Comparison of ENCODE assay signal across 12 mouse cellular contexts in genomic region chr5:139370336-139370735, GRCm38 (mm10). TPM values are rescaled to one million over a fixed set of nuclear protein-coding genes. Genes with fewer than 3 reads are reported as not detected.
A peak's percentile ranks its signal among the peaks of the same experiment; 100 is the strongest.
DNase-seq lines count a peak whose midpoint lies in the region; ATAC-seq and TF ChIP-seq lines count a peak whose summit lies in the region.
"Had no signal": no experiment of that assay in that cellular context is flagged by ENCODE, and none has a peak within 500 bp of the region (broad histone marks: within the 10 kb centered on the region; RNA-seq: fewer than 3 reads in every experiment).

No protein-coding gene starts in this region.

- no peak overlapping the region for H3K4me3 ChIP-seq in hindbrain, embryonic 15.5 days
- H3K4me3 ChIP-seq in hindbrain, postnatal 0 days (ENCODE audit: low read length) = no peak overlapping the region
- no peak overlapping the region for H3K4me3 ChIP-seq in neural tube, embryonic 12.5 days
- H3K4me3 ChIP-seq in limb, embryonic 13.5 days = peak overlapping the region; percentile 71; the same call in 1 of the 2 replicates
- no peak overlapping the region for H3K4me3 ChIP-seq in stomach, embryonic 16.5 days (replicated peaks; ENCODE audit: low read length)

- no peak for TF ChIP-seq CTCF in hindbrain, postnatal 0 days (IDR thresholded peaks at IDR 0.05; ENCODE audit: low read depth)

- DNase-seq in hindbrain, postnatal 0 days (ENCODE audit: low spot score) = no peak
- DNase-seq in neural tube, embryonic 10.5 days (ENCODE audit: extremely low spot score, low spot score) = no peak
- DNase-seq in adrenal gland, postnatal 10 days = no peak
- DNase-seq: cerebellum, adult 11 months; gastrocnemius, postnatal 25 days; kidney, postnatal 25 days had no signal

- no peak for ATAC-seq in hindbrain, embryonic 15.5 days (ENCODE audit: low FRiP score, low read depth)
- no peak for ATAC-seq in hindbrain, postnatal 0 days
- no peak for ATAC-seq in neural tube, embryonic 12.5 days (ENCODE audit: low FRiP score, low read depth)
- no peak for ATAC-seq in limb, embryonic 13.5 days (ENCODE audit: low FRiP score, low read depth)
- ATAC-seq in stomach, embryonic 16.5 days (ENCODE audit: insufficient read depth, low FRiP score) = no peak

- H3K27me3 ChIP-seq in hindbrain, embryonic 15.5 days = no peaks in the 10 kb centered on the region
- H3K27me3 ChIP-seq in hindbrain, postnatal 0 days (ENCODE audit: insufficient read depth, low read length) = no peaks in the 10 kb centered on the region
- no peaks in the 10 kb centered on the region for H3K27me3 ChIP-seq in neural tube, embryonic 12.5 days (replicated peaks)
- H3K27me3 ChIP-seq in limb, embryonic 13.5 days = no peaks in the 10 kb centered on the region
- no peaks in the 10 kb centered on the region for H3K27me3 ChIP-seq in stomach, embryonic 16.5 days (ENCODE audit: control insufficient read depth, insufficient read depth, low read length)
- H3K27me3 ChIP-seq: lung, embryonic 15.5 days had no signal

- 93% methylated on average over 6 of the region's 6 CpGs for WGBS in hindbrain, embryonic 15.5 days
- 86% methylated on average over 6 of the region's 6 CpGs for WGBS in hindbrain, postnatal 0 days
- 90% methylated on average over 6 of the region's 6 CpGs for WGBS in neural tube, embryonic 12.5 days
- 82% methylated on average over 6 of the region's 6 CpGs for WGBS in limb, embryonic 13.5 days
- WGBS in stomach, embryonic 16.5 days = 88% methylated on average over 6 of the region's 6 CpGs

- peaks cover 32% of the 10 kb centered on the region for H3K4me1 ChIP-seq in hindbrain, embryonic 15.5 days (replicated peaks)
- H3K4me1 ChIP-seq in hindbrain, postnatal 0 days (ENCODE audit: insufficient read depth, low read length) = peaks cover 16% of the 10 kb centered on the region
- peaks cover 22% of the 10 kb centered on the region for H3K4me1 ChIP-seq in neural tube, embryonic 12.5 days
- H3K4me1 ChIP-seq in limb, embryonic 13.5 days = peaks cover 26% of the 10 kb centered on the region
- H3K4me1 ChIP-seq in stomach, embryonic 16.5 days (ENCODE audit: control insufficient read depth, insufficient read depth, low read length) = peaks cover 16% of the 10 kb centered on the region

- no peaks in the 10 kb centered on the region for H3K36me3 ChIP-seq in hindbrain, embryonic 15.5 days
- no peaks in the 10 kb centered on the region for H3K36me3 ChIP-seq in hindbrain, postnatal 0 days (ENCODE audit: insufficient read depth, low read length)
- H3K36me3 ChIP-seq in neural tube, embryonic 12.5 days = no peaks in the 10 kb centered on the region
- no peaks in the 10 kb centered on the region for H3K36me3 ChIP-seq in limb, embryonic 13.5 days
- no peaks in the 10 kb centered on the region for H3K36me3 ChIP-seq in stomach, embryonic 16.5 days (ENCODE audit: control insufficient read depth, insufficient read depth, low read length)
- H3K36me3 ChIP-seq: lung, embryonic 15.5 days had no signal

- H3K4me2 ChIP-seq in hindbrain, embryonic 15.5 days = peak overlapping the region; percentile 15; the same call in 1 of the 2 replicates
- no peak overlapping the region; the same call in 1 of the 2 replicates for H3K4me2 ChIP-seq in hindbrain, postnatal 0 days (ENCODE audit: low read depth, low read length)
- H3K4me2 ChIP-seq in neural tube, embryonic 12.5 days (replicated peaks) = 0 out of 2 replicates have a peak overlapping the region, but pooled peaks have one; percentile 68
- H3K4me2 ChIP-seq in limb, embryonic 13.5 days (replicated peaks) = peak overlapping the region; percentile 78; the same call in 1 of the 2 replicates
- no peak overlapping the region for H3K4me2 ChIP-seq in stomach, embryonic 16.5 days (ENCODE audit: low read depth, low read length)

- no peak overlapping the region for H3K9ac ChIP-seq in hindbrain, embryonic 15.5 days
- no peak overlapping the region for H3K9ac ChIP-seq in hindbrain, postnatal 0 days (replicated peaks; ENCODE audit: low read length)
- no peak overlapping the region for H3K9ac ChIP-seq in neural tube, embryonic 12.5 days
- peak overlapping the region; percentile 94 for H3K9ac ChIP-seq in limb, embryonic 13.5 days
- peak overlapping the region; percentile 26; the same call in 1 of the 2 replicates for H3K9ac ChIP-seq in stomach, embryonic 16.5 days (ENCODE audit: low read length)

- no peaks in the 10 kb centered on the region for H3K9me3 ChIP-seq in hindbrain, embryonic 15.5 days
- H3K9me3 ChIP-seq in hindbrain, postnatal 0 days (ENCODE audit: low read length) = no peaks in the 10 kb centered on the region
- no peaks in the 10 kb centered on the region for H3K9me3 ChIP-seq in neural tube, embryonic 12.5 days
- H3K9me3 ChIP-seq in limb, embryonic 13.5 days = no peaks in the 10 kb centered on the region
- no peaks in the 10 kb centered on the region for H3K9me3 ChIP-seq in stomach, embryonic 16.5 days (replicated peaks; ENCODE audit: control insufficient read depth, low read length)
- H3K9me3 ChIP-seq: lung, embryonic 15.5 days had no signal

- no peak overlapping the region for H3K27ac ChIP-seq in hindbrain, embryonic 15.5 days (replicated peaks)
- H3K27ac ChIP-seq in hindbrain, postnatal 0 days = no peak overlapping the region
- no peak overlapping the region for H3K27ac ChIP-seq in neural tube, embryonic 12.5 days
- H3K27ac ChIP-seq in limb, embryonic 13.5 days = no peak overlapping the region
- no peak overlapping the region for H3K27ac ChIP-seq in stomach, embryonic 16.5 days (ENCODE audit: low read length)
- H3K27ac ChIP-seq: lung, embryonic 15.5 days had no signal

RNA-seq across cellular contexts. Expression of gene Gpr146, which starts 7.2 kb away (rescaled TPM):
- polyA plus RNA-seq in hindbrain, embryonic 15.5 days (2015; fragmentation: Nextera tagmentation; extraction: Ambion mirVana) = 2.6 and 2.9 TPM in 2 replicates
- total RNA-seq in hindbrain, postnatal 0 days (2014; rRNA removed) = 8.1 and 10.1 TPM in 2 replicates
- 3.7 and 4.4 TPM in 2 replicates for polyA plus RNA-seq in hindbrain, postnatal 0 days (2015; fragmentation: Nextera tagmentation; extraction: Ambion mirVana)
- 1.9 and 2.3 TPM in 2 replicates for polyA plus RNA-seq in neural tube, embryonic 12.5 days (2016; fragmentation: Nextera tagmentation; extraction: Ambion mirVana)
- polyA plus RNA-seq in limb, embryonic 13.5 days (2015; fragmentation: Nextera tagmentation; extraction: Ambion mirVana) = 1.4 and 1.9 TPM in 2 replicates
- 3.1 and 4.2 TPM in 2 replicates for polyA plus RNA-seq in stomach, embryonic 16.5 days (2015; fragmentation: Nextera tagmentation; extraction: Ambion mirVana)
- total RNA-seq in adrenal gland, postnatal 10 days (2021) = 10 to 100 TPM; 12.0 to 13.2 TPM

RNA-seq across cellular contexts. Expression of gene Cyp2w1, which starts 17.9 kb away (rescaled TPM):
- not detected in 2 replicates for polyA plus RNA-seq in hindbrain, embryonic 15.5 days (2015; fragmentation: Nextera tagmentation; extraction: Ambion mirVana)
- not detected in 2 replicates for total RNA-seq in hindbrain, postnatal 0 days (2014; rRNA removed)
- not detected in 2 replicates for polyA plus RNA-seq in hindbrain, postnatal 0 days (2015; fragmentation: Nextera tagmentation; extraction: Ambion mirVana)
- 0.13 TPM in 1 of 2 replicates, not detected in the other for polyA plus RNA-seq in neural tube, embryonic 12.5 days (2016; fragmentation: Nextera tagmentation; extraction: Ambion mirVana)
- polyA plus RNA-seq in limb, embryonic 13.5 days (2015; fragmentation: Nextera tagmentation; extraction: Ambion mirVana) = 2.8 and 4.5 TPM in 2 replicates
- polyA plus RNA-seq in stomach, embryonic 16.5 days (2015; fragmentation: Nextera tagmentation; extraction: Ambion mirVana) = 11.4 and 11.5 TPM in 2 replicates
- not detected for total RNA-seq in adrenal gland, postnatal 10 days (2021)
- total RNA-seq: gastrocnemius, postnatal 25 days; neutrophil, adult 5-6 weeks had no signal
- polyA plus RNA-seq: lung, embryonic 15.5 days had no signal

RNA-seq across cellular contexts. Expression of gene Cox19, which starts 19.1 kb away (rescaled TPM):
- 91.9 and 98.8 TPM in 2 replicates for polyA plus RNA-seq in hindbrain, embryonic 15.5 days (2015; fragmentation: Nextera tagmentation; extraction: Ambion mirVana)
- total RNA-seq in hindbrain, postnatal 0 days (2014; rRNA removed) = 93.7 and 106 TPM in 2 replicates
- 86.3 and 91.0 TPM in 2 replicates for polyA plus RNA-seq in hindbrain, postnatal 0 days (2015; fragmentation: Nextera tagmentation; extraction: Ambion mirVana)
- polyA plus RNA-seq in neural tube, embryonic 12.5 days (2016; fragmentation: Nextera tagmentation; extraction: Ambion mirVana) = 124 and 127 TPM in 2 replicates
- polyA plus RNA-seq in limb, embryonic 13.5 days (2015; fragmentation: Nextera tagmentation; extraction: Ambion mirVana) = 98.3 and 109 TPM in 2 replicates
- polyA plus RNA-seq in stomach, embryonic 16.5 days (2015; fragmentation: Nextera tagmentation; extraction: Ambion mirVana) = 107 and 114 TPM in 2 replicates
- 10 to 100 TPM; 81.5 to 84.7 TPM for total RNA-seq in adrenal gland, postnatal 10 days (2021)

RNA-seq across cellular contexts. Expression of gene C130050O18Rik, which starts 34.7 kb away (rescaled TPM):
- 0.22 and 0.43 TPM in 2 replicates for polyA plus RNA-seq in hindbrain, embryonic 15.5 days (2015; fragmentation: Nextera tagmentation; extraction: Ambion mirVana)
- 1.1 TPM in 1 of 2 replicates, not detected in the other for total RNA-seq in hindbrain, postnatal 0 days (2014; rRNA removed)
- polyA plus RNA-seq in hindbrain, postnatal 0 days (2015; fragmentation: Nextera tagmentation; extraction: Ambion mirVana) = 0.34 TPM in 1 of 2 replicates, not detected in the other
- polyA plus RNA-seq in neural tube, embryonic 12.5 days (2016; fragmentation: Nextera tagmentation; extraction: Ambion mirVana) = 0.20 and 0.33 TPM in 2 replicates
- polyA plus RNA-seq in limb, embryonic 13.5 days (2015; fragmentation: Nextera tagmentation; extraction: Ambion mirVana) = 3.5 and 3.9 TPM in 2 replicates
- 0.80 and 1.2 TPM in 2 replicates for polyA plus RNA-seq in stomach, embryonic 16.5 days (2015; fragmentation: Nextera tagmentation; extraction: Ambion mirVana)
- total RNA-seq in adrenal gland, postnatal 10 days (2021) = under 1 TPM; 0.81 to 0.91 TPM

RNA-seq across cellular contexts. Expression of gene Adap1, which starts 44.9 kb away (rescaled TPM):
- polyA plus RNA-seq in hindbrain, embryonic 15.5 days (2015; fragmentation: Nextera tagmentation; extraction: Ambion mirVana) = 124 and 132 TPM in 2 replicates
- 241 and 242 TPM in 2 replicates for total RNA-seq in hindbrain, postnatal 0 days (2014; rRNA removed)
- polyA plus RNA-seq in hindbrain, postnatal 0 days (2015; fragmentation: Nextera tagmentation; extraction: Ambion mirVana) = 123 and 128 TPM in 2 replicates
- 25.0 and 31.7 TPM in 2 replicates for polyA plus RNA-seq in neural tube, embryonic 12.5 days (2016; fragmentation: Nextera tagmentation; extraction: Ambion mirVana)
- 0.94 and 1.2 TPM in 2 replicates for polyA plus RNA-seq in limb, embryonic 13.5 days (2015; fragmentation: Nextera tagmentation; extraction: Ambion mirVana)
- polyA plus RNA-seq in stomach, embryonic 16.5 days (2015; fragmentation: Nextera tagmentation; extraction: Ambion mirVana) = 2.4 and 2.6 TPM in 2 replicates
- total RNA-seq in adrenal gland, postnatal 10 days (2021) = 1 to 10 TPM; 5.9 to 7.5 TPM

Comparison
In these comparisons a context has a peak if more than half of its experiments do, and no peak if none do; other contexts are left out.
1. H3K4me2 ChIP-seq: peak in hindbrain, embryonic 15.5 days (single experiment), neural tube, embryonic 12.5 days (single experiment) and limb, embryonic 13.5 days (single experiment); none in hindbrain, postnatal 0 days (single experiment) and stomach, embryonic 16.5 days (single experiment).
2. H3K9ac ChIP-seq: peak in limb, embryonic 13.5 days (single experiment) and stomach, embryonic 16.5 days (single experiment); none in hindbrain, embryonic 15.5 days (single experiment), hindbrain, postnatal 0 days (single experiment) and neural tube, embryonic 12.5 days (single experiment).